Mouse (Mus musculus) T-helper 1 cell (primary cell): Measurements from ENCODE around the gene Slc34a2.

Source experiments
- in situ Hi-C: fragments of 300-600 bp; cut with MboI, MseI; formaldehyde crosslinking; loops from one replicate; pipeline ENCODE4 v1.15.1; 2025; ENCODE audit warnings: high pct_unique_total_duplicates

Slc34a2 gene

GRCm38 (mm10) chr5:53108668-53109067, 70.8 kb downstream of the Slc34a2 start:
- in situ Hi-C loops: no loop called here

GRCm38 (mm10) chr5:53110225-53110624, 72.3 kb downstream of the Slc34a2 start:
- in situ Hi-C loops: no loop called here

- in situ Hi-C loops: no loop called here
Measured at GRCm38 (mm10) chr5:53111036-53111435, 73.2 kb downstream of the Slc34a2 start.

GRCm38 (mm10) chr5:53112942-53113341, 75.1 kb downstream of the Slc34a2 start:
- in situ Hi-C loops: no loop called here

- in situ Hi-C loops: no loop called here
Measured at GRCm38 (mm10) chr5:53114616-53115267, 76.9 kb downstream of the Slc34a2 start.

GRCm38 (mm10) chr5:53118212-53118611, 80.3 kb downstream of the Slc34a2 start:
- in situ Hi-C loops: no loop called here

GRCm38 (mm10) chr5:53119689-53120088, 81.8 kb downstream of the Slc34a2 start:
- in situ Hi-C loops: no loop called here
